Mouse (Mus musculus): ENCODE results near the gene Acsf2.

GRCm38 (mm10) chr11:94600447-94600846, 1.2 kb downstream of the Acsf2 start:
- TF ChIP-seq POLR2A (IDR thresholded peaks at IDR 0.05; ENCODE audit: borderline replicate concordance, extremely low read depth, insufficient read depth, insufficient read length, poor library complexity, severe bottlenecking) (no peak), CTCF (IDR thresholded peaks at IDR 0.05; ENCODE audit: borderline replicate concordance, extremely low read depth, insufficient read depth, insufficient read length) (no peak)
